Mouse (Mus musculus): ENCODE measurements around the gene Trp73. TPM values are rescaled to one million over a fixed set of nuclear protein-coding genes. Genes with fewer than 3 reads are reported as not detected.

Trp73 gene
- polyA plus RNA-seq, 1 experiment from 2014 or later: not detected

DNA sequence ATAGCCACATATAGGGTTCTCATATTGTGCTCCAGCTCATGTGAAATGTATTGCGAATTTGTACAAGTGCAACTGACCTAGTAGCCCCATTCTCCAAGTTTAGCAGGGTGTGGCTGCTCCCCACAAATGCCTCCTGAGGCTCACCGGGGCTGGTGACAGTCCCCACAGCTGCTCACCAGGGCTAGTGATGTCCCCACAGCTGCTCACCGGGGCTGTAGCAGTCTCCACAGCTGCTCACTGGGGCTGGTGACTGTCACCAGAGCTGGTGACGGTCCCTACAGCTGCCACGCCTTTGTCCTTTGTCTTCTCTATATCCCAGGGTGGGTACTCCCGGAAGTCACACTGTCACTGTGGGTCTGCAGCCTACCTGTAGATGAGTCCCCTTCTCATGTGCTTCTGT lies 133.7 kb downstream of the Trp73 start:
- peaks cover 60% of the 10 kb centered on the region for H3K36me3 ChIP-seq
- H3K4me3 ChIP-seq: no peak overlapping the region
- H3K9ac ChIP-seq: no peak overlapping the region
- ATAC-seq (ENCODE audit: low read depth): no peak
- WGBS: 90% methylated on average over 6 of the region's 6 CpGs
- no peaks in the 10 kb centered on the region for H3K27me3 ChIP-seq
- H3K4me1 ChIP-seq (replicated peaks): peaks cover 6% of the 10 kb centered on the region
- H3K9me3 ChIP-seq: no peaks in the 10 kb centered on the region
- H3K4me2 ChIP-seq: no peak overlapping the region
- H3K27ac ChIP-seq (replicated peaks): no peak overlapping the region

Other genes starting within 250 kb of the Trp73 start
- gene A430005L14Rik, start 183.0 kb downstream of the Trp73 start, polyA plus RNA-seq (2015; fragmentation: Nextera tagmentation; extraction: Ambion mirVana): 60.9 and 61.5 TPM in 2 replicates
- 10.9 and 12.8 TPM in 2 replicates for gene Dffb, start 165.1 kb downstream of the Trp73 start, polyA plus RNA-seq (2015; fragmentation: Nextera tagmentation; extraction: Ambion mirVana)
- gene Cep104, start 165.0 kb downstream of the Trp73 start, polyA plus RNA-seq (2015; fragmentation: Nextera tagmentation; extraction: Ambion mirVana): 16.4 and 19.8 TPM in 2 replicates
- 24.0 and 25.2 TPM in 2 replicates for gene Lrrc47, start 128.5 kb downstream of the Trp73 start, polyA plus RNA-seq (2015; fragmentation: Nextera tagmentation; extraction: Ambion mirVana)
- 7.8 and 9.3 TPM in 2 replicates for gene Smim1, start 114.0 kb downstream of the Trp73 start, polyA plus RNA-seq (2015; fragmentation: Nextera tagmentation; extraction: Ambion mirVana)
- gene Ccdc27, start 97.5 kb downstream of the Trp73 start, polyA plus RNA-seq (2015; fragmentation: Nextera tagmentation; extraction: Ambion mirVana): not detected in 2 replicates
- gene Wrap73, start 2.2 kb upstream of the Trp73 start, polyA plus RNA-seq (2015; fragmentation: Nextera tagmentation; extraction: Ambion mirVana): 42.5 and 45.2 TPM in 2 replicates
- 178 and 191 TPM in 2 replicates for gene Tprgl, start 20.5 kb upstream of the Trp73 start, polyA plus RNA-seq (2015; fragmentation: Nextera tagmentation; extraction: Ambion mirVana)
- 7.4 and 8.8 TPM in 2 replicates for gene Megf6, start 30.5 kb upstream of the Trp73 start, polyA plus RNA-seq (2015; fragmentation: Nextera tagmentation; extraction: Ambion mirVana)
- 1.1 and 1.2 TPM in 2 replicates for gene Arhgef16, start 161.5 kb upstream of the Trp73 start, polyA plus RNA-seq (2015; fragmentation: Nextera tagmentation; extraction: Ambion mirVana)
- gene B230104I21Rik, start 195.9 kb upstream of the Trp73 start, polyA plus RNA-seq (2015; fragmentation: Nextera tagmentation; extraction: Ambion mirVana): not detected in 2 replicates

All from neural tube, embryonic 13.5 days (tissue).